Mouse (Mus musculus) fat pad, adult 2 months (tissue): ENCODE data around the gene Asb1.

Experiments
- DNase-seq: peaks from one replicate; pipeline ENCODE4 v3.0.0-alpha.2; 2011; ENCODE audit warnings: low read depth, low spot score; ENCODE audit errors: extremely low read depth

Gene Asb1

GRCm38 (mm10) chr1:91543974-91544373 is 3.6 kb downstream of the Asb1 start:
- no peak for DNase-seq

DNA sequence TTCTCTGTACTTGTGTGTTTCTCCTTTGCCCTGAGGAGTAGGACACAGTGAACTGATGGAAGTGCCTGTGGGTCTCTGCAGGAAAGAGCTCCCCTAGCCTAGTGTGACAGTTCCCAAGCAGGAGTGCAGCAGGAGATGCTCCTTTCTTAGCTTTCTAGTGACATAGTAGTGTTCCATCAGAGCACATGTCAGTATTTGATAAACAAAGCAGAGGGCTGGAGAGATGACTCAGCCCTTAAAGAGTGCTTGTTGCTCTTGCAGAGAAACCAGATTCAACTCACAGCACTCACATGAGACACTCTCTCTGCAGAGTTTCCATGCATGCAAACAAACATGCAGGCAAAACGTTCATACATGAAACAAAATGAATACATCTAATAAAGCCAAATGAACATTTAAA is 4.9 kb downstream of the Asb1 start:
- DNase-seq, result no peak

DNA sequence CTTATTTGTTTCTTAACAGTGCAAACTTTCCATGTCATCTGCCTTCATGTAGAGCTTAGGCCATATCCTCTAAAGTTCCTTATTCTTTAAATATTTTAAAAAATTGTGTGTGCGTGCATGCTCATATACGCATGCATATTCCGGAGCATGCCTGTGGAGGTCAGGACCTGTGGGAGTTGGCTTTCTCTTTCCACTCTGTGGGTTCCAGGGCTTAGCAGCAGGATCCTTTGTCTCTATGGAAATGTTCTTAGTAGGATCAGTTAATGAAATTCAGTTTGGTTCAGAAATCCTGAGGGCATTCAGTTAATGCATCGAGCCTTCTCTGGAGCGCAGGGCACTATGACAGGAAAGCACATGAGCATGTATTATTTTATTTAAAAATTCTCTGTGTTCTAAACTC is 7.2 kb downstream of the Asb1 start:
- DNase-seq, result no peak

GRCm38 (mm10) chr1:91549073-91549472 is 8.7 kb downstream of the Asb1 start:
- no peak for DNase-seq

GRCm38 (mm10) chr1:91557099-91557498 is 16.8 kb downstream of the Asb1 start:
- DNase-seq, result no peak

DNA sequence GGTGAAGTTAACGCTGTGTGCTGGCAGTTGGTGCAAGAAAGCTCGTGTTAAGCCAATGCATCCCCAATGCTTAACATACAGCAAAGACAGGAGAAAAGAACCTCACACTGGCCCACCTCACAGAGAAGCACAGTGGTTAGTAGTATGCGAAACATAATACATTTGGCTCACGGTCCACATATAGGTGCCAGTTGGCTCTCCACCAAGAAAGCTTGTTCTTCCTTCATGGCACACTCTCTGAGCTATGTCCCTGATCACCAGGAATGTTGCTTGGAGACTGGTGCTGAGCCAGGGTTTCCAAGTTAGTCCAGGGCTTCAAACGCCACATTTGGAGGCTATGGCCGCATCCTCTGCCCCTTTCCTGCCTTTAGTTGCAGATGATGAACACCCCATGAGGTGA is 20.9 kb downstream of the Asb1 start:
- DNase-seq, result no peak

DNA sequence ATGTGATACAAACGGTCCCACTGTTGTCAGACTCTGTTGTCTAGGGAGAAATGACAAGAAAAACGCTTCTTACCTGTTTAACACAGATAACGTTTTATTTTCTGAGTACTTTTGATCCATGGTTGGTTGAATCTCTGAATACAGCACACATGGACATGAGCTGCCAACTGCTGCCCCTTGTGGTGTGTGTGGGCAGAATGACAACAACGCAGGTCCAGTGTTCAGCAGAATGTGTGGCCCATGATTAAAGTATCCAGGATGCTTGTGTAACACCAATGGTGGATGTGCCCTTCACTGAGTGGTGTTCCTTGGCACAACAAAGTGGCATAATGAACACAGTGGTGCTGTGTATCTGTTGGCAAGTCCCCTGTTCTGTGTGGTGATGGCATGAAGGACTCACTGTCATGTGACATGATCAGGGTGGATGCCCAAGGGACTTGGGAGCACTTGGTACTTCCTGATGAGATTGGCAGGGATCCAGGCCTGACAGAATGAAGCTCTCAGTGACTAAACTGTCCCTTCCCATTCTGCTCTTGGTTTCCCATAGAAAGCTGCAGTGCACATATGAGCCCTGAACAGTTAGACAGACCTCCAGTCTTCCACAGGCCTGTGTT is 22.7 kb downstream of the Asb1 start:
- no peak for DNase-seq

DNA sequence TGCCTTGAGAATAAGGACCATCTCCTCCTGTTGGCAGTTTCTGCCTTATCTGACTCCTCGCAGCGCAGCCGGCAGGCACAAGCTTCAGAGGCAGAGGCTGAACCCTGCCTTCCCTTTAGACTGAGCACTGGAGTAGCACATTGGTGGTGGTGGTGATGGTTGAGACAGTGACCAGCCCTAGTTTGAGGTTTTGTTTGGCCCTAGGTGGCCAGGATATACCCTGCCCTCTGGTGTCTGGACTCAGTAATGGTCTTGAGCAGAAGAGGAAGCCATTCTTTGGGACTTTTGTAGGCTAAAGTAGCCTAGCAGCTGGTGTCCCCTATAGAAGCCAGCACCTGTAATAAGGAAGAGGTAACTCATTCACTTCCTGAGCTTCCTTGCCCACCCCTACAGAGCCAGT is 23.7 kb downstream of the Asb1 start:
- no peak for DNase-seq

DNA sequence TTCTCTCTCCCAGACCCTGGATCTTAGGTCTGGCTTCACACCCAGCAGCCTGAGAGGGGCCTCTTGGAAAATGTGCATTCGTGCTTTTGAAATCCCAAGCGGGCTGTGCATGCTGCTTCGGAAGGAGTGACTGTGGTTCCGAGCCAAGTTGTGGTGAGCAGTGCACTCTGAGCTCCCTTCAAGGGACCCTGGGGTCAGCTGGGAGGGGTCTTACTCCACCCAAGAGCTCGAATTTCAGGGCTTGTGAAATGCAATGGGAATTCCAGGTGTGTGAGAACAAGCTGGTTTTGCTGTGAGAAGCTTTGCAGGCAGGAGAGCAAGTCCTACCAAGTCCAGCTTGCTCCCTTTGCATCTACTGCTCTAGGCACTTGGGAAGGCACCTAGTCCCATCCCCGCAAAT is 24.3 kb downstream of the Asb1 start:
- DNase-seq, result no peak

GRCm38 (mm10) chr1:91567269-91567668 is 26.9 kb downstream of the Asb1 start:
- no peak for DNase-seq

GRCm38 (mm10) chr1:91572458-91572857 is 32.1 kb downstream of the Asb1 start:
- DNase-seq, result no peak

GRCm38 (mm10) chr1:91574208-91574607 is 33.9 kb downstream of the Asb1 start:
- DNase-seq, result no peak

GRCm38 (mm10) chr1:91577883-91578517 is 37.7 kb downstream of the Asb1 start:
- no peak for DNase-seq

GRCm38 (mm10) chr1:91580503-91580902 is 40.2 kb downstream of the Asb1 start:
- DNase-seq, result no peak

DNA sequence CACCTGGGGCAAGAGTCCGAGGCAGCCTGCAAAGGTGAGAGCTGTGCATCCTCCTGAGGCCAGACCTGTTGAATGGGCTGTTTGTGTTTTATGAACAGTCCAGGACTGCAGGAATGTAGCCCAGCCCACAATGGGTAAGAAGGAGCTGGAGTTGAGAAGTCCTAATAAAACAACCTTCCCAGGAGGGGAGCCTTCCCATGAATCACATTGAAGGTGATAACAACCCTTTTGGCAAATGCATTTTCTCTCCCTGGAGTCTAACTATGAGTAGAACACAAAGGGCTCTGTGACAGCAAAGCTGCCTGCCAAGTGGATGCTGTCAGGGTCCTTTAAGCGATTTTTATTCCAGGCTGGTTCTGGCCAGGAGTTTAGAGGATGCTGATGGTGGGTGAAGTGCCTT is 40.9 kb downstream of the Asb1 start:
- DNase-seq, result no peak

DNA sequence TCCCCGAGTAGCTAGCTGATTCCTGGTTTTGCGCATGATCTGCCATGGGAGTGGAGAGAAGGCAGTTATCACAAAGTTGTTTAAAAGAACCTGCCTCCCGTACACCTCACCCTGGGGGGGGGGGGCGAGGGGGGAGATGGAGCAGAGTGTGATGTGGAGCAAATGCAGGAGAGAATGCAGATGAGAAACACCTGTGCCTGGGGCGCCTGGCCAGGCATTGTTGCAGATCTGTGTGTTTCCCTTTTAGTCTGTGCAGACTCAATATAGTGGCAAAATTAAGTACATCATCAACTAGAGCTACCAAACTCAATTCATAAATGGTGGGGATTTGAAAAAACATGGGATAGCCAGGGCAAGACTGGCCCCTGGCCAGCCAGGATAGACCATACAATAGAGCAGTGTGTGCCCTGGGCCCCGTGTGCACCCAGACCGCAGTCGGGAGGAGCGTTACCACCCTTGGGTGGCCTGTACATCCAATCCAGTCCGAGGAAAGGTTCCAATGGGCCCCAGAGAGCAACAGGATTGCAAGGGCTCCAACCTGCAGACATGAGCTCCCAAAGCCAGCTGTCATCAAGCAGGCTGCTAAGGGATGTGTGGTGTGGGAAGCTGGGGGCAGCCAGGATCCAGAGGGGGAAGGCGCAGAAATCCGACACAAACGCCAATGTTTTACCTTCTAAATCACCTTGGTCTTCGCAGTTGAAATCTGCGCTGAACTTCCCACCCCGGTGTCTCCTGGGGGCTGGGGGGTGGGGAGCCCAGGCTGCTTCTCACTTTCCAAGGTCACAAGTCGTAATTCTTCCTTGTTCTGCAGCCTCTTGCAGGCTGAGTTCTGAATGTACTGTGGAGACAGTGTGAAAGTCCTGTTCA is 44.9 kb downstream of the Asb1 start:
- no peak for DNase-seq

- DNase-seq, result no peak
Observed at GRCm38 (mm10) chr1:91589738-91590137, 49.4 kb downstream of the Asb1 start.

DNA sequence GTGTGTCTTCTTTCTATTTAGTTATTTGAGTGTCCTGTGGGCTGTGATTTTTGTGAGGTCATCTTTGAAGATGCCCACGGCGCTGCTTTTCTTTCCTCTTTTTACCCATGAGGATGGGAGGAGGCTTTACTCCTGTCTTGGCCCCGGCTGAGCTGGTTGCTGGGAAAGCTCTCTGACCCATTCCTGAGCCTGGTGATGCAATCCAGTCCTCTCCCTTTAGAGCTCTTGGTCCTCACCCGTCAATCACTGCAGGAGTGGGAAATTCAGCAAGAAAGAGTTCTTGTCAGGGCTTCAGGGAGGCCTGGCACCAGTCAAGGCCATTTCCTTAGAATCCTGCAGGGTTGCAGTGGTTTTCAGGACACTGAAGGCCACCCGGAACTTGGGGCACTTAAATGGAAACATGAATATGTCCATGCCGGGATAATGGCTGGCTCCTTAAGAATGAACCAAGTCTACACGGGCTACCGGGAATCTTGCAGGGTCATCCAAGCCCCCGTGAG is 55.2 kb downstream of the Asb1 start:
- no peak for DNase-seq

DNA sequence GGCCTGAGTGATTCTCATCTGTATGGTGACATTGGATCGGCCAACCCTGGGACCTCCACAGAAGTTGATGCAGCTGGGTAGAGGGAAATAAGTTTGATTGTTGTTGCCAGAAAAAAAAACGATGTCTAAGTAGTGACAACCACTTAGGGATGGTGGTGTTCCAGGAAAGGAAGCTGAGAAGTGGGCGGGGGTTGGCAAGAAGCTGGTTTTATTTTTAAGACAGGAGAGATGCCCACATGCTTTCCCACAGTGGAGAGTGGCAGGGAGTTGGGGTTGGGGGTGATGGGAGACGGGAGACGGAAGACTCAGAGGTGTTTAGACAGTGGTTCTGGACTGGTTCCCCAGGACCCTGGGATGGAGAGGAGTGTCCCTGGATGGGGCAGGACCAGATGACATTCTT is 57.3 kb downstream of the Asb1 start:
- DNase-seq, result no peak

DNA sequence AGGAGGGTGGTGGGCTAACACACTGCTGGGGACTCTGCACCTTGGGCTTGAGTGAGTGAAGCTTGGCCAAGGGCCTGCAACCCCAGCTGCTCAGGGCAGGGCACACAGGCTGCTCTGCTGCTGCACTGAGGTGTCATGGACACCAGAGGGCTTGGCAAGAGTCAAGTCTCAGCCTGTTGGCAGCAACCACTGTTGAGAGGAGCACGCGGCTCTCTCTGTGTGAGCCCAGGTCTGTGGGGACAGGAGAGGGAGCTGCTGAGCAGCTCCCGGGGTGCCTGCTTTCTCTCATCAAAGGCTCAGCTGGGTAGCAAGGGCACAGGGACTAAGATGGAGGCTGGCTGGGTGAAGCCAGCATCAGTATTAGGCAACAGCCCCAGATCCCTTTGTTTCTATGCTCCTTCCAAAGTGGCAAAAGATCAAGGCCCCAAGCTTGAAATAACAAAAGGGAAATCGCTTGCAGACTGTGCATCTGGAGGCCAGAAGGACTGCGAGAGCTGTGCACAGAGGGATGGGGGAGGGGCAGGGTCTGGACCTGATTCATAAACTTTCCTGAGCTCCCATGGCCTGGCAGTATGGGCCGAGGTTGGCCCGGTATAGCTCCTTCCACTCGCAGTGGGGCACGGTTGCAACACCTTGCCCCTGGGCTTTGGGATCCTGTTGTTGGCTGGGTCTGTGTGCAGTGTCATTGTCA is 60.5 kb downstream of the Asb1 start:
- DNase-seq, result peak; percentile 52

DNA sequence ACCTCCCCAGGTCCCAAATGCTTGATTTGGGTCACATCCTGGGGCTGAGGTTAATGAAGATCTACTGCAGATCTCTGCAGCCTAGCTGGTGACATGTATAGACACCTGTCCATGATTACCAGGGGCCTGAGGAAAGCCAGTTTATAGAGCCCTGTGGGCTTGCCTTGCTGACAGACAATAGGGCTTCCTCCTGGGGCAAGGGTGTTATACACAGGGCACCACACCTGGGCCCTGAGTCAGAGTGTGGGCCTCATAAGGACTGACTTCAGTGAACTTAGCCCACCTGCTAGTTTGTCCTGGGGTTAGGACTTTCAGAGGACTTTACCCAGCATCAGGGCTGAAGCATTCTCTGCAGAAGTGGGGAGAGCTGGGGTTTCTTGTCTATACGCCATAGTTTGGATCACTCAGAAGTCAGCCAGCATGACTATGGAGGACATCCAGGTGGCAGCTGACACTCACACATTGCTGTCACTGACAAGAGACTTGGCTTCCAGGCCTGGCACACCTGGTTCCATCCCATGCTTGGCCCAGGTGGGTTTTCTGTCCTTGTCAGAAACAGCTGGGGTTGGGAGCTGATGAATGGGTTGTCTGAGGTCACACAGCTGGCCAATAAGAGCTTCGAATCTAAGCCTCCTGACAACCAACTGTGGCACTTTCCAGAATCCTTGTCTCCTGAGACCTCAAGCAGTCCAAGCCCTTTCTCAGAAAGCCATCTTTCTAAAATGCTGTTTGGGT is 61.2 kb downstream of the Asb1 start:
- DNase-seq, result no peak
